Mouse (Mus musculus): ENCODE results near the gene Olfr1441.

- TF ChIP-seq CTCF (IDR thresholded peaks at IDR 0.05; ENCODE audit: low read depth, low read length) (no peak), GATA1 (IDR thresholded peaks at IDR 0.05; ENCODE audit: borderline replicate concordance, low read length) (no peak)
Observed at GRCm38 (mm10) chr19:12463722-12464035, 46.4 kb downstream of the Olfr1441 start.
